Mouse (Mus musculus) MEL-GATA-1-ER (cell line): ENCODE data around the gene Prrt4.
A peak's percentile ranks its signal among the peaks of the same experiment; 100 is the strongest.
"Not testable (repeated sequence)": the region's sequence is repeated elsewhere in the genome, so short reads cannot be mapped to it uniquely, and the experiment has no call there.

Source experiments
- DNase-seq: peaks from one replicate; pipeline ENCODE4 v3.0.0-alpha.2; 2012; ENCODE audit warnings: low read depth; ENCODE audit errors: extremely low read depth

Gene Prrt4

GRCm38 (mm10) chr6:29178888-29179658 is at the start of gene Prrt4:
Gene Prrt4, minus strand, starts transcription at chr6:29179584.
- DNase-seq = no peak

GRCm38 (mm10) chr6:29217717-29218116 is 38.3 kb upstream of the Prrt4 start:
- not testable (repeated sequence) for DNase-seq

GRCm38 (mm10) chr6:29215881-29216501 is 36.6 kb upstream of the Prrt4 start, which contains the start of gene Impdh1:
Gene Impdh1, minus strand, starts transcription at chr6:29216364.
- peak; percentile 79 for DNase-seq

- no peak for DNase-seq
Observed at GRCm38 (mm10) chr6:29215181-29215580, 35.8 kb upstream of the Prrt4 start.

GRCm38 (mm10) chr6:29214776-29215175 is 35.4 kb upstream of the Prrt4 start:
- DNase-seq = no peak

- DNase-seq = no peak
Observed at GRCm38 (mm10) chr6:29214245-29214644, 34.9 kb upstream of the Prrt4 start.

- no peak for DNase-seq
Observed at GRCm38 (mm10) chr6:29213436-29213835, 34.1 kb upstream of the Prrt4 start.

GRCm38 (mm10) chr6:29211806-29212492 is 32.6 kb upstream of the Prrt4 start:
- no peak for DNase-seq

- DNase-seq = no peak
Observed at GRCm38 (mm10) chr6:29211146-29211545, 31.8 kb upstream of the Prrt4 start.

- DNase-seq = no peak
Observed at GRCm38 (mm10) chr6:29210231-29210936, 31.0 kb upstream of the Prrt4 start.

GRCm38 (mm10) chr6:29208178-29208577 is 28.8 kb upstream of the Prrt4 start:
- no peak for DNase-seq

- DNase-seq = no peak
Observed at GRCm38 (mm10) chr6:29207017-29207416, 27.6 kb upstream of the Prrt4 start.

- DNase-seq = no peak
Observed at GRCm38 (mm10) chr6:29206006-29206405, 26.6 kb upstream of the Prrt4 start.

GRCm38 (mm10) chr6:29204932-29205614 is 25.7 kb upstream of the Prrt4 start:
- DNase-seq = no peak

- DNase-seq = no peak
Observed at GRCm38 (mm10) chr6:29203861-29204585, 24.6 kb upstream of the Prrt4 start.

- DNase-seq = no peak
Observed at GRCm38 (mm10) chr6:29203096-29203495, 23.7 kb upstream of the Prrt4 start.

- DNase-seq = no peak
Observed at GRCm38 (mm10) chr6:29201988-29202387, 22.6 kb upstream of the Prrt4 start.

GRCm38 (mm10) chr6:29201341-29201740 is 22.0 kb upstream of the Prrt4 start:
- DNase-seq = no peak

- no peak for DNase-seq
Observed at GRCm38 (mm10) chr6:29200496-29200895, 21.1 kb upstream of the Prrt4 start.

GRCm38 (mm10) chr6:29199223-29199855 is 20.0 kb upstream of the Prrt4 start:
- no peak for DNase-seq
